Mouse (Mus musculus) bone marrow macrophage, adult 2 months (primary cell): ENCODE data around the gene Tfrc.

Experiments
- CTCF ChIP-seq: IDR thresholded peaks from 2 replicates; pipeline ENCODE4 v1.5.1; 2012; ENCODE audit warnings: low read depth, mild to moderate bottlenecking, low read length, moderate library complexity
- POLR2A ChIP-seq: IDR thresholded peaks from 2 replicates; pipeline ENCODE4 v1.6.1; 2012; ENCODE audit warnings: mild to moderate bottlenecking, low read depth, low read length, borderline replicate concordance

GRCm38 (mm10) chr16:32645361-32645914 is 36.7 kb downstream of the Tfrc start:
- TF ChIP-seq CTCF (no peak), POLR2A (no peak)
